Mouse (Mus musculus) megakaryocyte, embryonic 14.5 days (primary cell): Measurements from ENCODE around the gene Fam129b. TPM values are rescaled to one million over a fixed set of nuclear protein-coding genes. Genes with fewer than 3 reads are reported as not detected.
A peak's percentile ranks its signal among the peaks of the same experiment; 100 is the strongest.

Experiments
- H3K27me3 ChIP-seq: replicated peaks from 2 replicates; pipeline ENCODE3; 2012; ENCODE audit warnings: inconsistent platforms
- H3K36me3 ChIP-seq: replicated peaks from 2 replicates; pipeline ENCODE3; 2012; ENCODE audit warnings: low read length, inconsistent platforms, mixed read lengths
- H3K4me1 ChIP-seq: 2 replicates; pipeline ENCODE4 v1.6.1; 2012; ENCODE audit warnings: inconsistent platforms
- H3K4me3 ChIP-seq: replicated peaks from 2 replicates; pipeline ENCODE3; 2012; ENCODE audit warnings: moderate library complexity, mild to moderate bottlenecking, inconsistent platforms
- H3K9me3 ChIP-seq: 2 replicates; pipeline ENCODE4 v1.6.1; 2012; ENCODE audit warnings: inconsistent platforms
- FLI1 ChIP-seq: IDR thresholded peaks from 2 replicates; pipeline ENCODE4 v1.6.1; 2012; ENCODE audit warnings: low read length, inconsistent platforms, mixed read lengths
- GATA1 ChIP-seq: IDR thresholded peaks from 3 replicates; pipeline ENCODE4 v1.6.1; 2012; ENCODE audit warnings: mixed read lengths, low read length, inconsistent platforms, borderline replicate concordance
- polyA plus RNA-seq: library from polyadenylated mRNA; stranded (reverse); fragments of >175 nt; gene quantifications from 2 replicates; pipeline ENCODE4 v1.2.3, GENCODE M21; 2012; ENCODE audit warnings: low replicate concordance; ENCODE audit not compliant: insufficient read depth

Gene Fam129b
- polyA plus RNA-seq = 19.5 and 38.4 TPM in 2 replicates

GRCm38 (mm10) chr2:32875675-32876489, at the start of gene Fam129b:
Gene Fam129b (plus strand): TSS chr2:32876114.
- peak within 1 kb of the TSS; percentile 94 for H3K4me3 ChIP-seq
- H3K36me3 ChIP-seq = no peaks in the 10 kb centered on the region
- H3K4me1 ChIP-seq = peaks cover 42% of the 10 kb centered on the region
- TF ChIP-seq FLI1 = no peak
- TF ChIP-seq GATA1 = no peak
- H3K9me3 ChIP-seq = no peaks in the 10 kb centered on the region
- peaks cover 87% of the 10 kb centered on the region for H3K27me3 ChIP-seq

- no peak overlapping the region for H3K4me3 ChIP-seq
- TF ChIP-seq FLI1 (no peak), GATA1 (no peak)
- peaks cover 14% of the 10 kb centered on the region for H3K4me1 ChIP-seq
- H3K9me3 ChIP-seq = no peaks in the 10 kb centered on the region
- no peaks in the 10 kb centered on the region for H3K36me3 ChIP-seq
- H3K27me3 ChIP-seq = peaks cover 11% of the 10 kb centered on the region
These were observed 46.8 kb upstream of the Fam129b start for GRCm38 (mm10) chr2:32828979-32829676.

DNA sequence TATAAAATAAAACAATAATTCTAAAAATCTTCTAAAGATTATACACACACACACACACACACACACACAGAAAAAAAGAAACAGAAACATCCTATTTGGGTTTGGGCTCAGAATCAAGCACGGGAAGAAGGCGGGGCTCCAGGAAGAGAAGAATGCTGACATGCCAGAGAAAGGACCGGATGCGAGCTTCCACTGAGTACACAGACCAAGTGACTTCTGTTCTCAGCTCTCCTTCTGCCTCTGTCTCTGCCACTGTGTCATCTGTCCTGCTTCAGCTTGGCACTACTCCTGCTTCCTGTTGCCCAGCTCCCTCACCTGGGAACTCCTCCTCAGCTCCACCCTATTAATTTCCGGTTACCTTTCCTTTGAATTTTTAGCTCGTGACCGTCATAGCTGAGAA, 41.4 kb upstream of the Fam129b start:
- Histone ChIP-seq H3K27me3 (peaks cover 21% of the 10 kb centered on the region), H3K4me1 (peaks cover 31% of the 10 kb centered on the region), H3K36me3 (no peaks in the 10 kb centered on the region), H3K4me3 (peak overlapping the region; percentile 78), H3K9me3 (no peaks in the 10 kb centered on the region)
- TF ChIP-seq GATA1 = no peak
- TF ChIP-seq FLI1 = no peak

GRCm38 (mm10) chr2:32835588-32835987, 40.3 kb upstream of the Fam129b start:
- H3K9me3 ChIP-seq = no peaks in the 10 kb centered on the region
- peaks cover 18% of the 10 kb centered on the region for H3K27me3 ChIP-seq
- TF ChIP-seq GATA1 = no peak
- TF ChIP-seq FLI1 = no peak
- no peak overlapping the region for H3K4me3 ChIP-seq
- no peaks in the 10 kb centered on the region for H3K36me3 ChIP-seq
- H3K4me1 ChIP-seq = peaks cover 27% of the 10 kb centered on the region

DNA sequence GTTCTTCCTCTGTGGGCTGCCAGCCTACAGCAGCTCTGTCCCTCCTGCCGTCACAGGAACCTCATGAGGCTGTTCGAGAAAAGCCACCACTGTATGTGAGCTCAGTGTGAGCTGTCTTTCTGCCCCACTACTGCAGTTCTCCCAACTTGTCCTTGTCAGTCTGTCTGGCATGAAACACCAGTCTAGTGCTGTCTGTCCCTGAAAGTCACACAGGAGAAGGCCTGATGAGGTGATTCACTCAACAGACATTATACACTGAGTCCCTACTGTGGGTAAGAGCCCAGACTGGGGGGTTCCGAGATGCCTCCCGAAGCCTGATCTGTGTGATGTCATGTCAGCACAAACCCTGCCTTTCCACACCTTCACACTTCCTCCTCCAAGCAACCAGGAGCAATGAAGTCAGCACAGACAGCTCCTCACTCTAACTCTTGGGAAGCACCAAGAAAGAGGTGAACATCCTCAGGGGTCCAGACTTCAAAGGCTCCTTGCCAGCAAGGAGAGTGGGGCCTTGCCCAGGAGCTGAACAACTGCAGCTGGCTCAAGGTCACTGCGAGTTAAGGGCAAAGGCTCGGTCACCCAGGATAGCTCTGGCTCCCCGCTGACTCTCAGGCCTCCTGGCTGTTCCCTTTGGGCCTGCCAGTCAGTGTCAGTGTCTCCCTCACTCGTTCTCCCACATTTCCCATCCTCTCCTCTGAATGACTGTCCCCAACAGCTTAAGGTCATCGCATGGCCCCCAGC, 37.6 kb upstream of the Fam129b start:
- no peak overlapping the region for H3K4me3 ChIP-seq

GRCm38 (mm10) chr2:32839261-32839660, 36.7 kb upstream of the Fam129b start:
- Histone ChIP-seq H3K4me1 (peaks cover 25% of the 10 kb centered on the region), H3K9me3 (no peaks in the 10 kb centered on the region), H3K36me3 (no peaks in the 10 kb centered on the region), H3K4me3 (no peak overlapping the region), H3K27me3 (peaks cover 24% of the 10 kb centered on the region)
- no peak for TF ChIP-seq GATA1
- TF ChIP-seq FLI1 = no peak

More for the DNA sequence above, 37.6 kb upstream of the Fam129b start:
- Histone ChIP-seq H3K36me3 (no peaks in the 10 kb centered on the region), H3K27me3 (peaks cover 20% of the 10 kb centered on the region), H3K4me1 (peaks cover 33% of the 10 kb centered on the region), H3K9me3 (no peaks in the 10 kb centered on the region)
- TF ChIP-seq GATA1 (no peak), FLI1 (no peak)

DNA sequence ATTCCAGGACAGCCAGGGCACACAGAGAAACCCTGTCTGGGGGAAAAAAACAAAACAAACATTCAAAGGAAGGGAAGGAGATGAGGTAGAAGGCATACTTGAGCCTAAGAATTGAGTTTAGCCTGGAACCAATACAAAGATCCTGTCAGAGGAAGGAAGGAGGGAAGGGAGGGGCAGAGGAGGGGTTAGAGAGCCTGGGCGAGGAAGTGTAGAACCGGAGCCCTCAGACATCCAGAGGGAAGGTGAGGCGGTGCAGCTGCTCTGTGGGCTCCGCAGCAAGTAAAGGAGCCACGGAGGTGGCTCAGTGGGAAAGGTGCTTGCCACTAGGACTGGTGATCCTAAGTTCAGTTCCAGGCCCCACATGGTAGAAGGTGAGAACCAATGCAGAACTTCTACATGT, 34.8 kb upstream of the Fam129b start:
- Histone ChIP-seq H3K27me3 (peaks cover 28% of the 10 kb centered on the region), H3K9me3 (no peaks in the 10 kb centered on the region), H3K4me1 (peaks cover 19% of the 10 kb centered on the region), H3K36me3 (no peaks in the 10 kb centered on the region), H3K4me3 (no peak overlapping the region)
- TF ChIP-seq FLI1 = no peak
- no peak for TF ChIP-seq GATA1

- Histone ChIP-seq H3K4me1 (peaks cover 29% of the 10 kb centered on the region), H3K36me3 (no peaks in the 10 kb centered on the region), H3K27me3 (peaks cover 29% of the 10 kb centered on the region), H3K4me3 (no peak overlapping the region), H3K9me3 (no peaks in the 10 kb centered on the region)
- no peak for TF ChIP-seq GATA1
- TF ChIP-seq FLI1 = no peak
These were observed 33.4 kb upstream of the Fam129b start for GRCm38 (mm10) chr2:32842558-32842957.

DNA sequence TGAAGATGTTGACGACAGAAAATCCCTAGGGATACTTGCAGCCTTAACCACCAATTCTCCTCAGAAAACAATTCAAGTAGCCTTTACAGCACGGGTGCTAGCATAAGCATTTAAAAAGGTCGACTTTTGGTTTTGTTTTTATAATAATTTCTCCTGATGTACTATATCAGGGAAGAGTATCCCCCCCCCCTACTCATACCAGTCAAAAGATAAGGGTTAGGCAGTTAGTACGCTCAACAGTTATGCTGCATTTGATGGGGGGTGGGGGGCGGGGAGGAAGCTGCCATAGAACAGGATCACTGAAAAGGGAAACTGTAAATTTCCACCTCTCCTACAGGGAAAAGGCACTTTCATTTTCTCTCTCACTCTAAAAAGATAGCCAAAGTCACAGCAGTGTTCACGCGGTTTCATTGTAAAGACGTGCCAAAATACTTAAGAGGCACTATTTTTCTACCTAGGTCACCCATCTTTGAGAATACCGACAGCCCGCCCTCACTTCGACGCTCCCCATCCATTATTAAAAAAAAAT, 30.3 kb upstream of the Fam129b start:
- H3K4me3 ChIP-seq = peak overlapping the region; percentile 97
- H3K27me3 ChIP-seq = peaks cover 20% of the 10 kb centered on the region
- TF ChIP-seq GATA1 (no peak), FLI1 (no peak)
- 0 out of 2 replicates have a peak, but pooled peaks cover 3% of the 10 kb centered on the region for H3K9me3 ChIP-seq
- no peaks in the 10 kb centered on the region for H3K36me3 ChIP-seq
- peaks cover 27% of the 10 kb centered on the region for H3K4me1 ChIP-seq
